Mouse (Mus musculus) heart, adult 9 months (tissue): ENCODE results near the gene Fcho2.

Experiments
- DNase-seq, 2 experiments: peaks; one replicate each; pipeline ENCODE4 v3.0.0; 2022; ENCODE audit warnings: low spot score in 2 of 2

Fcho2 gene

DNA sequence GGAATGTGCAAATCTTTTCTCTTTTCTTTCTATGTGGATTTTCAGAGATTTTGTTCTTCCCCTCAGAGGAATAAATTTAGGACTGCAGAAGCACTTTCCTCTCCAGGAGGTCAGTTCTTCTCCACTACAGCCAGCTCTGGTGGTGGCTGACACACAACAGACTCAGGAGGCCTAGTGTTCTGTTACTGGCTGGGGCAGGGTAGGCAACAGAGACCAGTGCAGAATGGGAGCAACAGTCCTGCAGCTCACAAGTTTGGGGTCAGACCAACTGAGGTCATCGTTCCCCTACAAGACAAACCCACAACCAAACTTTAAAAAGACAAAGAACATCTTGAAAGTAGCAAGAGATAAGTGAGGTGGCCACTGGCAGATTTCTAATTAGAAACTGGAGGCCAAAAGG lies 104.6 kb downstream of the Fcho2 start:
- DNase-seq, result no peak

- peak; percentile 23 to 31 for DNase-seq
Observed at GRCm38 (mm10) chr13:98710236-98710635, 105.0 kb downstream of the Fcho2 start.

- DNase-seq, result no peak
Observed at GRCm38 (mm10) chr13:98705501-98705900, 109.7 kb downstream of the Fcho2 start.

- DNase-seq, result no peak
Observed at GRCm38 (mm10) chr13:98703786-98704185, 111.5 kb downstream of the Fcho2 start.

DNA sequence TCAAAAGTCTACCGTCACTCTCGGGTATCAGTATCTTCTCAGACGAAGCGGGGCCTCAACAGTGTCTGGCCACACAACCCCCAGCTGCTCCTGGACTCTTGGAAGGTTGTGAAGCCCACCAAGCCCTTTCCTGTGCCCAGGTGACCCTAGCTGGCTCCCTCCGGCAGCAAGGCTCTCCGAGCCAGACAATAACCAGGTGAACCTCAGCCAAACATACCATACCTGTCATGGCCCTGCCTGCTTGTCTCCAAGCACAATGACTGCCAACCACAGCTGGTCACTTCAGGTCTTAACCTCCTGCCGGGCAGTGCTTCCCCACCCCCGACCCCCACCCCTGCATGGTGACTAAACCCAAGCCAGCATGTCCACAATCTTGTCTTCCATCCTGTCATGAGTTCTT lies 112.9 kb downstream of the Fcho2 start:
- no peak for DNase-seq

DNA sequence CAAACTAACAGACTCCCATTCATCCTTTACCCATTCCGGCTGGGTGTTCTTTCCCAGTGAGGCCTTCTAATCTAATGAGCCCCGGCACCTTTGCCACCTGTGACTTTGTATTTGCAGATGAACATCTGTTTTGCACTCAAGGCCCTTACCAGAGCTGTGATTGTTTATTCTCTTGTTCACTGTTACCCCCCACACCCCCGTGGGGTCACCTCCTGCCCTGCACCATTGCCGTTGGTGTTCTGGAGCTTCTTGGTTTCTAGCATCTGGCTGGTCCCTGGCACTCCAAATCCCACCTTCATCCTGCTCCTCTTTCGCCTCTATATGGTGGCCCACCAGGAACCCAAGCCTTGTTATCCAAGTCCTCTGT lies 114.0 kb downstream of the Fcho2 start:
- DNase-seq, result no peak

DNA sequence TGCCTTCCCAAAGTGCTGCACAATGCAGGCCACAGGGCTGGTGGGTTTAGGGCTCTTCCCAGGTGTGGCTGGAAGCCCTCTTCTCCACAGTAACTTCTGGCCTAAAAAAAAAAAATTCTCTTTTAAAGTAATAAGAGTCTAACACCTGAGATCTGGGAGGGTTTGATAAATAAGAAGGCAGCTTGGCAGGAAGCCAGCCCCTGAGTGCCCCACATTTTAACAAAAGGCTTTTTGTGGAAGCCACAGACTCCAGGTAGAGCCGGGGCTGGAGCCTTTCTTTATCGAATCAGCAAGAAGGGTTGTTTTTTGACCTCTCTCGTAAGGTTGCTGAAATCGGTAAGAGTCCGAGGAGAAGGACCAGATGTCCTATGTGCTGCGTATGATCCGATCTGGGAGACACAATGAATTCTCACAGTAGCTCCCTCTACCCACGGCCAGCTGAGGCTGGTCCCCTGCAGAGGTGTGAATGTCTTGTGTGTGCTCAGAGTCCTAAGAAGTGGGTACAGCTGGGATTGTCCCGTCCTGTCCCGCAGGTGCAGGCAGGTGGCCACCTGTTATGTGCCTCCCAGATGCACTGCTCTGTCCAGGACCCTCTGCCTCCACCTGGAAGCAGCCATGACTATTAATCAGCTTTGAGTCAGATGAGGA lies 114.5 kb downstream of the Fcho2 start:
- no peak for DNase-seq

DNA sequence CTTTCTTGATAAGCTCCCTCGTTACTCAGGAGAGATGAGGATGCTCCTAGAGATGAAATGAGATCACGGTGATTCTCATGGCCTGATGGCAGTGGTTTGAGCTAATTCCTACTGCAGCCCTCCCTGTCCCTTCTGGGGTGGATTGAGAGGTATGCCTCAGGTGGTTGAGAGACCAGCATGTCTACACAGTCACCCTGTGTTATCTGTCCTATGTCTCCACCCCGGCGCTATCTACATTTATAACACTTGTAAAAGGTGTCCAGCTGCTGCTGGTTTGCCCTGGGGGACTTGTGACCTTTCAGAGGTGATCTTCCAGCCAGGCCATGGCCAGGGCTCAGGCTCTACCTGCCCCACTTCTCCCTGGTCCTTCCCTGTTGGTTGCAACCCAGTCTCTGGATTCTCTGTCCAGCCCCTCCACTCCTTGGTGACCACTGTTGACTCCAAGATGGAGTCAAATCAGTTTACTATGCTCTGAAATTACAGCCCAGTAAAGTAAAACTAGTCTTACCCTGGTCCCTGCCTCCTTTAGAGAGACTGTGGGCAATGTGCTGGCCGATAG lies 115.2 kb downstream of the Fcho2 start:
- no peak for DNase-seq

DNA sequence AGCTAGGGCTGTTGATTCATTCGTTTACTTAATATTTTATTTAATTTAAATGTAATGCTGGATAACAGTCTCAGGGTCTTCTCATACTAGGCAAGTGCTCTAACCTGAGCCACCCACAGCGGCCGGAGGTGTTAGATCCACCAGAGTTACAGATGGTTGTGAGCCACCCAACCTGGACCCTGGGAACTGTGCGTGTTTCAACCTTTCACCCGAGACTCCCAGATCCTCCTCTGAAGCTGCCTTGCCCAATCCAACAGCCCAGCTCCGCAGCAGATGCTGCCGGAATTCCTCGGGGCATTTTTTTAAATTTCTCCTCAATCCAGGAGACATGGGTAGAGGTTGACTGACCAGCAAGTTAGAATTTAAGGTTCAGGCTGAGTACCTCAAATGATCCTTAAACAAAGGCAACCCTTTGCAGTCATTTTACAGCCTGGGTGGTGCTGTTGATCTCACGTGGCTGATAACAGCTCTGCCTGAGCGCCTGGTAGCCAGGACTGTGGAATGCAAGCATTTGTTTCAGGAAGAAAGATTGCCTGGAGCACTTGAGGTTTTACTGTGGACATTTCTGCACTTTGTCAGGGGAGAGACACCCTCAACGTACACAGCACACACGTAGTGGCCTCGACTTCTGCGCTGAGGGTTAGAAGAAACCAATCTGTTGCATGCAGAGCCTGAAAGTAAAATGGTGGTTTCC lies 116.1 kb downstream of the Fcho2 start:
- no peak for DNase-seq

GRCm38 (mm10) chr13:98696716-98697115 lies 118.5 kb downstream of the Fcho2 start:
- DNase-seq, result no peak

GRCm38 (mm10) chr13:98695546-98695945 lies 119.7 kb downstream of the Fcho2 start:
- DNase-seq, result peak; percentile 40 to 67

- no peak for DNase-seq
Observed at GRCm38 (mm10) chr13:98694773-98695314, 120.4 kb downstream of the Fcho2 start, which contains the start of gene Tmem171. TSS of gene Tmem171 (minus strand) at chr13:98694834.

GRCm38 (mm10) chr13:98693316-98693715 lies 121.9 kb downstream of the Fcho2 start:
- DNase-seq, result no peak

DNA sequence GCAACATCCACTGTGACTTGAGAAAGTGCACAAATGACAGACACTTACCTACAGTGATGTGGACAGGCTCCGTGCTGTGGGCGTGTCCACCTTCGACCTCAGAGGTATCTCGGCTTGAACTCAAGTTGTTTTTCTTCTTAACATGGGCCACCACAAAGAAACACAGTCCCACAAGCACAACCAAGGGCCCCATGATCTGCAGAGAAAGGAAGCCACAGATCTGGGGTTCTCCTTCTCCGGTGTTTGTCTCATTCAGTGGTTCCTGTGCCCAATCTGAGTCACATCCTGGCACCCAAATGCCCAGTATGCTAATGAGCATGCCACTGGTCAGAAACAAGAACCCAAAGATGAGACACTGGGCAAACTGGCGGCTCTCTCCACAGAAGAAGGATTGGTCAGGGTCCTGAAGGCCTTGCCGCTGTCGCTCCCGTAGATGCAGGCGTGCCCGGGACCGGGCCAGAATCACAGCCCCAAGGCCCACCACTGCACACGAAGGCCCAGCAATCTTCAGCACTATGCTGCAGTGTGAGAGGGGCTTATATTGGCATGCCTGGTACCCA lies 123.2 kb downstream of the Fcho2 start:
- no peak for DNase-seq

GRCm38 (mm10) chr13:98690886-98691285 lies 124.4 kb downstream of the Fcho2 start:
- no peak for DNase-seq

DNA sequence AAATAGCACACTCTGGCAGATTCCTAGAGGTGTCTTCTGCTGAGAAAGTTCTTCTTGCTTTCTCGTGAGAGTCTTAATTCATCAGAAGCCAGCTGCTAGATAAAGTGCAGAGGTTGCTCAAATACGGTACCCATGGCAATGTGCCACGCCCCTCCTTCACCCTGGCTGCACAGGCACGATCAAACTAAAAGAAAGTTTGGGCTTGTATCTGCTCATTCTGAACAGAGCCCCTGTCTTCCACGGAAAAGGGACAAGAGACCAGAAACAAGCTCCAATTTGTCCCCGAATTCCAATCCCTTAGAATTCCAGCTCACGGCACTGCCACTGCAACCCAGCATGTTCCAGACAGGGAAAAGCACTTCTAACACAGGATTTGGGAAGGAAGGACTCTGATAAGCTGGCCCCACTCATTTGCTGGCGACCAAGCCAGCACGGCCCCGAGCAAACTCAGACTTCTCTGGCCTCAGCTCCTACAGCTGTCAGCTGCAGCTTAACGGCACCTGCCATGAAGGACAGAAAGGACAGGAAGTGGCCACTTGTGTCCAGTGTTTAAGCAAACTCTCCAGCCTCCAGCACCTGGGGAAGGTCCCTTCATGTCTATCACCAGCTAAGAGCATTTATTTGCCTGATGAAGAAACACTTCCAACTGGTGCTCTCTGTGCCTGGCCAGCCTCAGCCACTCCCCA lies 125.5 kb downstream of the Fcho2 start:
- peak; percentile 26 to 41 for DNase-seq

DNA sequence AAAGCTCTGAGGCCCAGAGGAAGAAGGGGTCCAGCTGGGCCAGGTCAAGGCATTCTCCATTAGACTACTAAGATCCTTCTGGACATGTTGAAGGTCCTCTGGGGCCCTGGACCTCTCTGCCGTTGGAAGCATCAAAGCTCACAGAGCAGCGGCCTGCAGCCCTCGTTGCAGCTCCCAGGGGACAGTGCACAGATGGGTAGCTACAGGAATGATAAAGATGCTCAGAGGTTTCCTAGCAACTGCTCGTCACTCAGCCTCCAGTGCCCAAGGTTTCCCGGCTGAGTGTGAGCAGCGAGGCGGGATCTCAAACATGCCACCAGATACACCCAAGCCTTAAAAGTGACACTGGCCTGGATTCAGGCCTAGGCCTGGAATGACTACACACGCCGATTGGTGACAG lies 127.3 kb downstream of the Fcho2 start:
- no peak for DNase-seq

DNA sequence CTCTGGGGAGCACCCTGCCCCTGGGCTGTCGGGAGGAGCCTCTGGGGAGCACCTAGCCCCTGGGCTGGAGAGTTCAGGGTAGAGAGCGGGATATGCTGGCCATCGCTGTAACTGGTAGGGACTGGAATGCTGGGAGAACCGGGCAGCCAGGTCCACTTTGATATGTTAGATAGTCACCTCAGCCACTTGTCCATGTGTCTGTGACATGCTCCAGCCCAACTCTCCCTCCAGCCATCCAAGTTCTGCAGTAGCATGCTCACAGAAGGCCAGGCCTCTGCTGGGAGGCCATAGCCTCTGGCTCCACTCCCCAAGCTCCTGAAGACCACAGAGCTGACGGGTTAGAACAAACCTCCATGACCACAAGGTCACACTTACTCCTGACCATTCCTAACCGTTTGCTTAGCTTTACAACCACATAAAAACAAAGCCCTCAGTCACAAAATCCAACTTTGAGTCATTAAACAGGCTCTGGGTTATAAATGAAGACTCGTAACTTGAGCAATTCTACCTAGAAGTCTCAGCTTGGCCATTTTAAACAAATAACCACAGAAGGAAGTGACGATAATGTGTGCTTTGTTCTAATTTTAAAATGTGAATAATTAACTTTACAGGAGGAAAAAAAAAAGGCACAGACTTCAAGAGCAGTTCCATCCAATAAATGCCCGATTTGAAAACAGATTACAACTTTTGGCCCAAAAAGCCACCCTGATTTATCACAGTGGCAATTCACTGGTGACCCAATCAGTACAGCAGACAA lies 130.9 kb downstream of the Fcho2 start:
- no peak for DNase-seq

- no peak for DNase-seq
Observed at GRCm38 (mm10) chr13:98683412-98683811, 131.8 kb downstream of the Fcho2 start.

DNA sequence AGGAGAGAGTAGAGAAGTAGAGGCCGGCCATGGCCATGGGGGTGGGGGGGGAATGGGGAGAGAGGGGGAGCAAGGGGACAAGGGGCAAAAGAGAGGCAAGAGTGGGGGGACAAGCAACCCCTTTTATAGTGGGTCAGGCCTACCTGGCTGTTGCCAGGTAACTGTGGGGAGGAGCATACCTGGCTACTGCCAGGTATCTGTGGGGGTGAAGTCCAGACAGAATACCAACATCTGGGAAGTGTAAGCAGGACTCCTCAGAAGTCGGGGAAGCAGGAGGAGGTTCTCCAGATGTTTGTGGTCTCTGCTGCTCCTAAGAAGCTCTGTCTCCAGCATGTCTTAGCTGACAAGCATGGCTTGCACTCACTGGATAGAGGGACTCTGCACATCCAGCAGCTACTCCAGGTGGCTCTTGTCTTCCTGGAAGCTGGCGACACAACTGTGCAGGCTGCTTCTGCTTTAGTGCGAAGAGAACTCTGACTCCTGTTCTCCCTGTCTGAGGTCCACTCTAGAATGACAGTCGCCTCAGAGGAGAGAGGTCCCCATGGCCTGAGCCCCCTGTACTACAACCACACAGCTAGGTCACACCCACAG lies 134.7 kb downstream of the Fcho2 start:
- DNase-seq, result no peak

GRCm38 (mm10) chr13:98679631-98680041 lies 135.6 kb downstream of the Fcho2 start:
- no peak for DNase-seq
